Mouse (Mus musculus) MEL (cell line): Measurements from ENCODE around the gene Fa2h. TPM values are rescaled to one million over a fixed set of nuclear protein-coding genes. Genes with fewer than 3 reads are reported as not detected.

Experiments used
- DNase-seq: peaks from one replicate; pipeline ENCODE4 v3.0.0; 2011; ENCODE audit warnings: low read depth, low spot score
- H3K27ac ChIP-seq: 2 replicates; pipeline ENCODE4 v1.5.1; 2012; ENCODE audit warnings: low read depth, mild to moderate bottlenecking, control low read depth, low read length, moderate library complexity; ENCODE audit not compliant: control insufficient read depth
- H3K27me3 ChIP-seq, 2 experiments: fragments of 150-350 bp in 1 of 2; sonication (generic) in 1 of 2; 2 replicates each; pipeline ENCODE4 v1.6.1; 2012; ENCODE audit warnings: low read length in 2 of 2, mild to moderate bottlenecking in 2 of 2, improper control_type of control experiment in 1 of 2, moderate library complexity in 1 of 2; ENCODE audit not compliant: insufficient read depth in 2 of 2, control insufficient read depth in 1 of 2
- H3K36me3 ChIP-seq, 2 experiments: 2 replicates each; pipeline ENCODE4 v1.6.1; 2012 to 2014; ENCODE audit warnings: low read length in 2 of 2, improper control_type of control experiment in 1 of 2, inconsistent platforms in 1 of 2, mild to moderate bottlenecking in 1 of 2; ENCODE audit not compliant: insufficient read depth in 2 of 2, control insufficient read depth in 1 of 2
- H3K4me1 ChIP-seq, 2 experiments: fragments of 150-350 bp in 1 of 2; sonication (generic) in 1 of 2; 2 replicates each; pipeline ENCODE4 v1.6.1; 2012; ENCODE audit warnings: low read length in 2 of 2, improper control_type of control experiment in 1 of 2, mild to moderate bottlenecking in 1 of 2; ENCODE audit not compliant: insufficient read depth in 2 of 2, control insufficient read depth in 1 of 2
- H3K4me3 ChIP-seq, 2 experiments: fragments of 150-350 bp in 1 of 2; sonication (generic) in 1 of 2; 2 replicates each; pipeline ENCODE4 v1.5.1; 2012; ENCODE audit warnings: low read depth in 2 of 2, low read length in 2 of 2, mild to moderate bottlenecking in 2 of 2, moderate library complexity in 2 of 2, control low read depth in 1 of 2, improper control_type of control experiment in 1 of 2; ENCODE audit not compliant: control insufficient read depth in 1 of 2, insufficient read depth in 1 of 2
- H3K79me2 ChIP-seq: 2 replicates; pipeline ENCODE4 v1.6.1; 2012; ENCODE audit warnings: mild to moderate bottlenecking, low read length, moderate library complexity; ENCODE audit not compliant: control insufficient read depth, poor library complexity, insufficient read depth
- H3K9ac ChIP-seq: 2 replicates; pipeline ENCODE4 v1.6.1; 2012; ENCODE audit warnings: low read depth, mild to moderate bottlenecking, control low read depth, low read length, moderate library complexity; ENCODE audit not compliant: control insufficient read depth, poor library complexity, severe bottlenecking
- H3K9me3 ChIP-seq: fragments of 150-350 bp; sonication (generic); replicated peaks from 2 replicates; pipeline ENCODE4 v1.6.1; 2012; ENCODE audit warnings: mild to moderate bottlenecking, low read length, improper control_type of control experiment, moderate library complexity; ENCODE audit not compliant: insufficient read depth
- BHLHE40 ChIP-seq: IDR thresholded peaks from 2 replicates; pipeline ENCODE4 v1.6.1; 2012; ENCODE audit warnings: low read depth, mild to moderate bottlenecking, inconsistent platforms, low read length, improper control_type of control experiment, borderline replicate concordance
- CHD2 ChIP-seq: IDR thresholded peaks from 2 replicates; pipeline ENCODE4 v1.6.1; 2011; ENCODE audit warnings: low read length, improper control_type of control experiment
- GATA1 ChIP-seq: IDR thresholded peaks from 2 replicates; pipeline ENCODE4 v1.6.1; 2011; ENCODE audit warnings: low read depth, low read length, improper control_type of control experiment
- MAX ChIP-seq: IDR thresholded peaks from 2 replicates; pipeline ENCODE4 v1.6.1; 2011; ENCODE audit warnings: low read length, improper control_type of control experiment
- MAZ ChIP-seq: IDR thresholded peaks from 2 replicates; pipeline ENCODE4 v1.6.1; 2012; ENCODE audit warnings: low read depth, mild to moderate bottlenecking, inconsistent platforms, low read length, improper control_type of control experiment
- MEF2A ChIP-seq: IDR thresholded peaks from 2 replicates; pipeline ENCODE4 v1.6.1; 2014; ENCODE audit warnings: low read depth, mild to moderate bottlenecking, inconsistent platforms, low read length, improper control_type of control experiment; ENCODE audit not compliant: poor library complexity, insufficient replicate concordance, severe bottlenecking; ENCODE audit errors: extremely low read depth
- MXI1 ChIP-seq: IDR thresholded peaks from 2 replicates; pipeline ENCODE4 v1.6.1; 2011; ENCODE audit warnings: mild to moderate bottlenecking, low read depth, low read length, improper control_type of control experiment
- MYB ChIP-seq: IDR thresholded peaks from 2 replicates; pipeline ENCODE4 v1.6.1; 2011; ENCODE audit warnings: mild to moderate bottlenecking, low read depth, low read length, improper control_type of control experiment
- MYC ChIP-seq: IDR thresholded peaks from 2 replicates; pipeline ENCODE4 v1.6.1; 2011; ENCODE audit warnings: low read depth, mild to moderate bottlenecking, low read length, improper control_type of control experiment, moderate library complexity
- NELFE ChIP-seq: IDR thresholded peaks from 2 replicates; pipeline ENCODE4 v1.6.1; 2011; ENCODE audit warnings: low read depth, low read length, improper control_type of control experiment
- RAD21 ChIP-seq: IDR thresholded peaks from 2 replicates; pipeline ENCODE4 v1.6.1; 2011; ENCODE audit warnings: mild to moderate bottlenecking, low read depth, low read length, improper control_type of control experiment
- SMC3 ChIP-seq: IDR thresholded peaks from 2 replicates; pipeline ENCODE4 v1.6.1; 2011; ENCODE audit warnings: low read depth, low read length, improper control_type of control experiment
- USF2 ChIP-seq, 2 experiments: IDR thresholded peaks; 2 replicates each; pipeline ENCODE4 v1.6.1; 2011 to 2012; ENCODE audit warnings: improper control_type of control experiment in 2 of 2, low read length in 2 of 2, borderline replicate concordance in 1 of 2, inconsistent platforms in 1 of 2, low read depth in 1 of 2, mild to moderate bottlenecking in 1 of 2; ENCODE audit not compliant: insufficient read depth in 1 of 2
- ZMIZ1 ChIP-seq: IDR thresholded peaks from 2 replicates; pipeline ENCODE4 v1.6.1; 2012; ENCODE audit warnings: low read depth, mild to moderate bottlenecking, inconsistent platforms, low read length, improper control_type of control experiment, moderate library complexity
- polyA plus RNA-seq, 2 experiments: library from polyadenylated mRNA; stranded (reverse) in 1 of 2; unstranded in 1 of 2; fragments of >175 nt in 1 of 2; fragments of >200 nt in 1 of 2; gene quantifications; 2 replicates each; pipeline versions ENCODE4 v1.2.1 to v1.2.4; 2012; ENCODE audit warnings: low replicate concordance in 2 of 2, low read depth in 1 of 2; ENCODE audit not compliant: insufficient read length in 2 of 2, insufficient read depth in 1 of 2, missing spikeins in 1 of 2
- total RNA-seq: library from RNA; depleted of rRNA; stranded (reverse); fragments of 300-350 nt; gene quantifications from 2 replicates; pipeline ENCODE4 v1.2.3, GENCODE M21; 2012

The Fa2h gene
- total and polyA plus RNA-seq, 3 experiments = not detected

GRCm38 (mm10) chr8:111369711-111370110 lies 23.9 kb downstream of the Fa2h start:
- Histone ChIP-seq H3K9me3 (no peaks in the 10 kb centered on the region), H3K9ac (no peak overlapping the region), H3K79me2 (no peaks in the 10 kb centered on the region), H3K4me3 (no peak overlapping the region), H3K36me3 (peaks cover 0 to 5% of the 10 kb centered on the region in 2 experiments; a peak in 2 of 4 replicates), H3K27me3 (peaks cover 0 to 10% of the 10 kb centered on the region in 2 experiments; a peak in 3 of 4 replicates), H3K4me1 (peaks cover 4 to 9% of the 10 kb centered on the region in 2 experiments), H3K27ac (no peak overlapping the region)
- no peak for DNase-seq
- TF ChIP-seq NELFE = no peak
- TF ChIP-seq MXI1 = no peak
- no peak for TF ChIP-seq USF2 (IDR thresholded peaks at IDR 0.05; ENCODE audit: borderline replicate concordance in 1 of 2, insufficient read depth in 1 of 2, low read depth in 1 of 2, low read length in 2 of 2)
- no peak for TF ChIP-seq RAD21
- no peak for TF ChIP-seq BHLHE40
- no peak for TF ChIP-seq MEF2A
- no peak for TF ChIP-seq MYB
- TF ChIP-seq SMC3 = no peak
- no peak for TF ChIP-seq ZMIZ1
- no peak for TF ChIP-seq GATA1
- TF ChIP-seq MAX = no peak

GRCm38 (mm10) chr8:111367350-111367749 lies 26.3 kb downstream of the Fa2h start:
- no peak for DNase-seq
- Histone ChIP-seq H3K27ac (no peak overlapping the region), H3K79me2 (no peaks in the 10 kb centered on the region), H3K4me1 (peaks cover 4 to 6% of the 10 kb centered on the region in 2 experiments), H3K9ac (no peak overlapping the region), H3K36me3 (peaks cover 0 to 3% of the 10 kb centered on the region in 2 experiments; a peak in 2 of 4 replicates), H3K27me3 (peaks cover 0 to 12% of the 10 kb centered on the region in 2 experiments), H3K4me3 (no peak overlapping the region)
- TF ChIP-seq CHD2 (no peak), NELFE (no peak), MAZ (no peak), MYC (no peak)
- TF ChIP-seq, all 39 proteins: peak for 0
- H3K9me3 ChIP-seq = no peaks in the 10 kb centered on the region
